Mouse (Mus musculus) myocyte (in vitro differentiated cells): ENCODE measurements at regions not wholly inside any gene's neighbourhood (a gene's known extent, or its start where the extent isn't known, plus 50 kb on each side); places are given as distances from the start of the nearest gene placed in this dataset.

Source experiments
- H3K27me3 ChIP-seq: one replicate; pipeline ENCODE4 v1.6.1; 2011; ENCODE audit not compliant: control insufficient read depth, insufficient read depth, insufficient read length
- H3K36me3 ChIP-seq: one replicate; pipeline ENCODE4 v1.6.1; 2011; ENCODE audit not compliant: control insufficient read depth, insufficient read depth
- H3K4me2 ChIP-seq: one replicate; pipeline ENCODE4 v1.6.1; 2011; ENCODE audit warnings: low read depth, control low read depth
- H3K4me3 ChIP-seq: one replicate; pipeline ENCODE4 v1.5.1; 2011; ENCODE audit warnings: mild to moderate bottlenecking, control low read depth, moderate library complexity
- H3K79me2 ChIP-seq: one replicate; pipeline ENCODE4 v1.6.1; 2011; ENCODE audit not compliant: control insufficient read depth, insufficient read depth
- H3ac ChIP-seq: one replicate; pipeline ENCODE4 v1.6.1; 2011; ENCODE audit not compliant: control insufficient read depth, insufficient read length
- CEBPB ChIP-seq: IDR thresholded peaks from 2 replicates; pipeline ENCODE4 v1.6.1; 2011; ENCODE audit warnings: mild to moderate bottlenecking, moderate library complexity; ENCODE audit not compliant: poor library complexity, insufficient read depth, severe bottlenecking
- E2F4 ChIP-seq: IDR thresholded peaks from one replicate; pipeline ENCODE4 v1.6.1; 2011; ENCODE audit warnings: mild to moderate bottlenecking, control low read depth, moderate library complexity; ENCODE audit not compliant: insufficient read depth
- MAX ChIP-seq: IDR thresholded peaks from one replicate; pipeline ENCODE4 v1.6.1; 2011; ENCODE audit warnings: low read depth, mild to moderate bottlenecking, control low read depth
- MYOD1 ChIP-seq, 3 experiments: IDR thresholded peaks; one replicate each; pipeline ENCODE4 v1.6.1; 2011; ENCODE audit warnings: control low read depth in 2 of 3, low read depth in 2 of 3, mild to moderate bottlenecking in 2 of 3, moderate library complexity in 1 of 3; ENCODE audit not compliant: insufficient read length in 2 of 3, control insufficient read depth in 1 of 3
- MYOG ChIP-seq, 3 experiments: IDR thresholded peaks; one replicate each; pipeline ENCODE4 v1.6.1; 2011; ENCODE audit warnings: control low read depth in 2 of 3, low read depth in 2 of 3, mild to moderate bottlenecking in 2 of 3; ENCODE audit not compliant: insufficient read length in 2 of 3, control insufficient read depth in 1 of 3, insufficient read depth in 1 of 3
- POLR2A ChIP-seq: IDR thresholded peaks from one replicate; pipeline ENCODE4 v1.6.1; 2011; ENCODE audit warnings: low read depth, mild to moderate bottlenecking, control low read depth, moderate library complexity; ENCODE audit not compliant: insufficient read length
- POLR2AphosphoS2 ChIP-seq: IDR thresholded peaks from one replicate; pipeline ENCODE4 v1.6.1; 2011; ENCODE audit warnings: low read depth, control low read depth; ENCODE audit not compliant: insufficient read length
- REST ChIP-seq: IDR thresholded peaks from one replicate; pipeline ENCODE4 v1.6.1; 2011; ENCODE audit warnings: mild to moderate bottlenecking, control low read depth, moderate library complexity; ENCODE audit not compliant: insufficient read depth, insufficient read length
- SRF ChIP-seq: IDR thresholded peaks from one replicate; pipeline ENCODE4 v1.6.1; 2011; ENCODE audit warnings: low read depth; ENCODE audit not compliant: control insufficient read depth, insufficient read length
- TCF12 ChIP-seq: IDR thresholded peaks from one replicate; pipeline ENCODE4 v1.6.1; 2011; ENCODE audit warnings: mild to moderate bottlenecking, control low read depth; ENCODE audit not compliant: poor library complexity, insufficient read depth, severe bottlenecking
- TCF3 ChIP-seq: IDR thresholded peaks from one replicate; pipeline ENCODE4 v1.6.1; 2011; ENCODE audit warnings: low read depth, control low read depth; ENCODE audit not compliant: insufficient read length
- USF1 ChIP-seq: IDR thresholded peaks from one replicate; pipeline ENCODE4 v1.6.1; 2011; ENCODE audit warnings: low read depth, mild to moderate bottlenecking, control low read depth, moderate library complexity

DNA sequence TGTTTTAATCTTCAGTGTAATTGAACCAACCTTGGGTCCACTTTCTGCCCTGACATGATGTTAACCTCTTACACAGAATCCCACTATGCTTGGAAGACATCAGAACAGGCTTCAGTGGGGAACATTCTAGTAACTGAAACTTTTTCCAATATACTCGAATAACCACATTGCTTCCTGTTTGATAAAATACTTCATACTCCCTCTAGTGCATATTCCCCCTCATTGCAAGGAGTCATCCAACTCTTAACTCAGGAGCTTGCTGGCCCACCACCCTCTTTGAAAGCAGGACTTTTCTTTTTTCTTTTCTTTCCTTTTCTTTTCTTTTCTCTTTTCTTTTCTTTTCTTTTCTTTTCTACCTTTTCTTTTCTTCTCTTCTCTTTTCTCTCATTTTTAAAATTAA lies 123.6 kb upstream of the Sptlc3 start:
- no peak overlapping the region for H3K4me2 ChIP-seq

DNA sequence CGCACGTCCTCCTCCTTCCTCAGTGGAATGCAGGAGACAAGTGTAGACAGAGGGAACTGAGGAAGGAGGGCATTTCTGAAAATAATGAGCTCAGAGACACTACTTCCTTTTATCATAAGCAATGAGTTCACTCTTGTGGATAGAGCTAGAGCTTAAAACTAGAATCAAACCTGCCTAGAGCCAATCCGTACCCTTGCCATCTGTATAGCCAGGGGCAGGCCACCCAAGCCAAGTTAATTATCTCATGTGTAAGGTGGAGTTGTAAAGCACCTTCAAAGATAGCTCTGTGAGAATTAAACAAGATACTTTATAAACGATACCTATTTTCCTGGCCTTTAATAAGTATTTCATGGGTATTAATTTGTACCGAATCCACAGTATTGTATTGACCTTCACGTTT lies 113.4 kb upstream of the Sptlc3 start:
- H3K4me3 ChIP-seq, result no peak overlapping the region
- H3ac ChIP-seq, result no peak overlapping the region
- no peaks in the 10 kb centered on the region for H3K36me3 ChIP-seq
- TF ChIP-seq POLR2A (no peak), TCF3 (no peak), MAX (no peak), TCF12 (no peak), MYOG (IDR thresholded peaks at IDR 0.05; ENCODE audit: control insufficient read depth in 1 of 3, insufficient read depth in 1 of 3, insufficient read length in 2 of 3, low read depth in 2 of 3) (no peak), POLR2AphosphoS2 (no peak), E2F4 (no peak), MYOD1 (IDR thresholded peaks at IDR 0.05; ENCODE audit: control insufficient read depth in 1 of 3, insufficient read length in 2 of 3, low read depth in 2 of 3) (no peak), SRF (no peak), USF1 (no peak), REST (no peak), CEBPB (no peak)
- H3K27me3 ChIP-seq, result no peaks in the 10 kb centered on the region
- no peaks in the 10 kb centered on the region for H3K79me2 ChIP-seq
- no peak overlapping the region for H3K4me2 ChIP-seq

More for the DNA sequence above, 123.6 kb upstream of the Sptlc3 start:
- Histone ChIP-seq H3K36me3 (no peaks in the 10 kb centered on the region), H3K27me3 (no peaks in the 10 kb centered on the region), H3K4me3 (no peak overlapping the region), H3ac (no peak overlapping the region), H3K79me2 (no peaks in the 10 kb centered on the region)
- no peak for TF ChIP-seq E2F4
- no peak for TF ChIP-seq POLR2AphosphoS2
- no peak for TF ChIP-seq POLR2A
- no peak for TF ChIP-seq CEBPB
- TF ChIP-seq TCF12, result no peak
- TF ChIP-seq TCF3, result no peak
- no peak for TF ChIP-seq USF1
- TF ChIP-seq SRF, result no peak
- no peak for TF ChIP-seq REST
- no peak for TF ChIP-seq MYOD1 (IDR thresholded peaks at IDR 0.05; ENCODE audit: control insufficient read depth in 1 of 3, insufficient read length in 2 of 3, low read depth in 2 of 3)
- no peak for TF ChIP-seq MAX
- no peak for TF ChIP-seq MYOG (IDR thresholded peaks at IDR 0.05; ENCODE audit: control insufficient read depth in 1 of 3, insufficient read depth in 1 of 3, insufficient read length in 2 of 3, low read depth in 2 of 3)

- Histone ChIP-seq H3ac (no peak overlapping the region), H3K36me3 (no peaks in the 10 kb centered on the region), H3K4me3 (no peak overlapping the region), H3K27me3 (no peaks in the 10 kb centered on the region), H3K79me2 (no peaks in the 10 kb centered on the region), H3K4me2 (no peak overlapping the region)
- TF ChIP-seq TCF3 (no peak), USF1 (no peak), CEBPB (no peak), MYOG (IDR thresholded peaks at IDR 0.05; ENCODE audit: control insufficient read depth in 1 of 3, insufficient read depth in 1 of 3, insufficient read length in 2 of 3, low read depth in 2 of 3) (no peak), REST (no peak), POLR2AphosphoS2 (no peak), SRF (no peak), E2F4 (no peak), TCF12 (no peak), MYOD1 (IDR thresholded peaks at IDR 0.05; ENCODE audit: control insufficient read depth in 1 of 3, insufficient read length in 2 of 3, low read depth in 2 of 3) (no peak), MAX (no peak), POLR2A (no peak)
These were observed 112.1 kb upstream of the Sptlc3 start for GRCm38 (mm10) chr2:139381628-139382027.

GRCm38 (mm10) chr2:139413559-139413958 lies 80.2 kb upstream of the Sptlc3 start:
- H3K27me3 ChIP-seq, result no peaks in the 10 kb centered on the region
- no peaks in the 10 kb centered on the region for H3K79me2 ChIP-seq
- H3K36me3 ChIP-seq, result no peaks in the 10 kb centered on the region
- no peak overlapping the region for H3ac ChIP-seq
- H3K4me2 ChIP-seq, result no peak overlapping the region
- TF ChIP-seq MYOG (IDR thresholded peaks at IDR 0.05; ENCODE audit: control insufficient read depth in 1 of 3, insufficient read depth in 1 of 3, insufficient read length in 2 of 3, low read depth in 2 of 3), result no peak
- no peak for TF ChIP-seq SRF
- no peak for TF ChIP-seq TCF3
- TF ChIP-seq USF1, result no peak
- TF ChIP-seq TCF12, result no peak
- TF ChIP-seq POLR2AphosphoS2, result no peak
- TF ChIP-seq CEBPB, result no peak
- no peak for TF ChIP-seq REST
- TF ChIP-seq E2F4, result no peak
- TF ChIP-seq MYOD1 (IDR thresholded peaks at IDR 0.05; ENCODE audit: control insufficient read depth in 1 of 3, insufficient read length in 2 of 3, low read depth in 2 of 3), result no peak
- TF ChIP-seq MAX, result no peak
- no peak for TF ChIP-seq POLR2A
- no peak overlapping the region for H3K4me3 ChIP-seq

DNA sequence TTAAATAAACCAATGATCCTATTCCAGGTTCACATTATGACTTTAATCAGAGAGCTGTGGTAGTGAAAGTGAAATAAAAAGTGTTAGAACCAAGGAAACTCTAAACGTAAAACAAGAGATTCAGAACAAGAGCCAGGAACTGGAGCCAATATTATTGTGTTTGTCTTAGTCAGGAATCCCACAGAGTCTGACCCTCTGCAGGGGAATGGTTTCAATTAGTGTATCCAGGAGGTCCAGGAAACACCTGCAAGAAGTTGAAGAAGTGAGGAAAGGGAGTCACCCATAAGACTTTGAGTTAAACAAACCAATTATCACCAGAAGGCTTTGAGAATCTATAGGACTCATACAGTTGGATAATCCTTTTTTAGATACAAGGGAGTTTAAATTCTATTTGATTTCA lies 76.2 kb upstream of the Sptlc3 start:
- no peaks in the 10 kb centered on the region for H3K27me3 ChIP-seq
- H3K79me2 ChIP-seq, result no peaks in the 10 kb centered on the region
- H3K4me2 ChIP-seq, result no peak overlapping the region
- H3K4me3 ChIP-seq, result no peak overlapping the region
- H3ac ChIP-seq, result no peak overlapping the region
- TF ChIP-seq MYOD1 (IDR thresholded peaks at IDR 0.05; ENCODE audit: control insufficient read depth in 1 of 3, insufficient read length in 2 of 3, low read depth in 2 of 3), result no peak
- TF ChIP-seq TCF3, result no peak
- TF ChIP-seq CEBPB, result no peak
- TF ChIP-seq MAX, result no peak
- no peak for TF ChIP-seq E2F4
- no peak for TF ChIP-seq POLR2AphosphoS2
- TF ChIP-seq REST, result no peak
- TF ChIP-seq MYOG (IDR thresholded peaks at IDR 0.05; ENCODE audit: control insufficient read depth in 1 of 3, insufficient read depth in 1 of 3, insufficient read length in 2 of 3, low read depth in 2 of 3), result no peak
- no peak for TF ChIP-seq SRF
- no peak for TF ChIP-seq USF1
- TF ChIP-seq POLR2A, result no peak
- no peak for TF ChIP-seq TCF12
- H3K36me3 ChIP-seq, result no peaks in the 10 kb centered on the region
